Mouse (Mus musculus) testis, adult 2 months (tissue): ENCODE results near the gene Miga1. TPM values are rescaled to one million over a fixed set of nuclear protein-coding genes. Genes with fewer than 3 reads are reported as not detected.
"Not testable (repeated sequence)": the region's sequence is repeated elsewhere in the genome, so short reads cannot be mapped to it uniquely, and the experiment has no call there.

ENCODE experiments used
- H3K27ac ChIP-seq: fragments of 200-500 bp; 2 replicates; pipeline ENCODE4 v1.5.1; 2012; ENCODE audit warnings: low read depth, low read length; ENCODE audit not compliant: control insufficient read depth, insufficient read depth
- H3K27me3 ChIP-seq: fragments of 200-500 bp; 2 replicates; pipeline ENCODE4 v1.6.1; 2012; ENCODE audit warnings: mild to moderate bottlenecking, low read length, moderate library complexity; ENCODE audit not compliant: control insufficient read depth, insufficient read depth
- H3K36me3 ChIP-seq: fragments of 200-500 bp; 2 replicates; pipeline ENCODE4 v1.6.1; 2012; ENCODE audit warnings: mild to moderate bottlenecking, low read length; ENCODE audit not compliant: control insufficient read depth, insufficient read depth
- H3K4me1 ChIP-seq: fragments of 200-500 bp; 2 replicates; pipeline ENCODE4 v1.6.1; 2012; ENCODE audit warnings: low read length; ENCODE audit not compliant: control insufficient read depth, insufficient read depth
- H3K4me3 ChIP-seq: fragments of 200-500 bp; 2 replicates; pipeline ENCODE4 v1.5.1; 2012; ENCODE audit warnings: low read depth, mild to moderate bottlenecking, low read length, moderate library complexity, mixed read lengths; ENCODE audit not compliant: control insufficient read depth
- CTCF ChIP-seq: fragments of 200-500 bp; IDR thresholded peaks from 2 replicates; pipeline ENCODE4 v1.5.1; 2012; ENCODE audit warnings: low read depth, mild to moderate bottlenecking, inconsistent platforms, low read length, moderate library complexity; ENCODE audit not compliant: control insufficient read depth, insufficient read depth, insufficient replicate concordance
- POLR2A ChIP-seq: fragments of 200-500 bp; IDR thresholded peaks from 2 replicates; pipeline ENCODE4 v1.6.1; 2012; ENCODE audit warnings: low read depth, mild to moderate bottlenecking, inconsistent platforms, low read length, moderate library complexity; ENCODE audit not compliant: control insufficient read depth
- polyA plus RNA-seq: library from polyadenylated mRNA; depleted of rRNA; stranded (reverse); fragments of >200 nt; gene quantifications from 2 replicates; pipeline ENCODE4 v1.2.3, GENCODE M21; 2012

Miga1 gene
- polyA plus RNA-seq, 1 experiment = 3.6 TPM

DNA sequence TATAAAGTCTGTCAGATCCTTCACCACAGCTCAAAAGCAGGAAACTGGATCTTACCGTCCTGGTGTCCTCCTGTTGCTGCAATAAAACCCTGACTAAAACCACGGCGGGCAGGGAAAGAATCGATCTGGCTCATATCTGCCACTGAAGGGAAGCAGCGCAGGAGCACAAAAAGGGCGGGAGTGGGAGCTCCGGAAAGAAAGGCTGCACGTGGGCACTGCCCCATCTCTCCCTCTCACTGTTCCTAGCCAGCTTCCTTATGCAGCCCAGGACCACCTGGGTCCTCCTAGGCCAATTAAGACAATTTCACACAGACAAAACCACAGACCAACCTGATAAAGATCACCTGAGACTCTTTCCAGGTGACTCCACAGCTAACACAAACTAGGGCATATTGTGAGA is 78.8 kb downstream of the Miga1 start:
- peaks cover 15% of the 10 kb centered on the region for H3K4me1 ChIP-seq
- no peak overlapping the region for H3K4me3 ChIP-seq
- no peak overlapping the region for H3K27ac ChIP-seq
- H3K27me3 ChIP-seq = no peaks in the 10 kb centered on the region
- H3K36me3 ChIP-seq = no peaks in the 10 kb centered on the region
- TF ChIP-seq CTCF (no peak), POLR2A (no peak)

DNA sequence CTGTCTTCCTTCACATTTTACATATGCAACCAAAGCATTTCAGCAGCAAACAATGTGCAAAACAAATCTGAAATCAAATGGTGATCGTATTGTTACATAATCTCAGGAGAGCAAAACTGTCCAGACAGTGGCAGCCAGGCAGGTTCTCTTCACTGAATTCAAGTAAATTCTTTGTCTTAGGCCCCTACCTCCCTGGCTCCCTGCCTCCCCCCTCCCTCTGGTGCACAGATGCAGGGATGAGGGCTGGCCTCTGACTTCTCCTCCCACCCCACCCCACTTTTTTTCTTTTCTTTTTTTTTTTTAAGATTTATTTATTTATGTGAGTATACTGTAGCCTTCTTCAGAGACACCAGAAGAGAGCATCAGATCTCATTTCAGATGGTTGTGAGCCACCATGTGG is 79.8 kb downstream of the Miga1 start:
- H3K27ac ChIP-seq = no peak overlapping the region

DNA sequence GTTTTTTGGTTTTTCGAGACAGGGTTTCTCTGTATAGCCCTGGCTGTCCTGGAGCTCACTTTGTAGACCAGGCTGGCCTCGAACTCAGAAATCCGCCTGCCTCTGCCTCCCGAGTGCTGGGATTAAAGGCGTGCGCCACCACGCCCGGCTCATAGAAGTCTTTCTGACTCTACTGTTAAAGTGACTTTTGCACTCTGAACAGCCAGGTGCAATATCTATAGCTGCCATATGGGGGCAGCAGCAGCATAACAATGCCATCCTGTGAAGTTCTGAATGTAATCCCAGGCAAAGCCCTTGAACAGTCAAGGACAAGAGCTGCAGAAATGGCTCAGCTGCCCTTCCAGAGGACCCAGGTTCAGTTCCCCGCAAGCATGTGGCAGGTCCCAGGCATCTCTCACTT is 80.8 kb downstream of the Miga1 start:
- H3K4me1 ChIP-seq, H3K27me3 ChIP-seq, H3K36me3 ChIP-seq, H3K27ac ChIP-seq, H3K4me3 ChIP-seq: not testable (repeated sequence)
- peak; percentile 13; the same call in 1 of the 2 replicates for TF ChIP-seq CTCF

More for the DNA sequence above, 79.8 kb downstream of the Miga1 start:
- H3K4me1 ChIP-seq = peaks cover 7% of the 10 kb centered on the region
- H3K27me3 ChIP-seq = no peaks in the 10 kb centered on the region
- no peak overlapping the region for H3K4me3 ChIP-seq
- no peaks in the 10 kb centered on the region for H3K36me3 ChIP-seq
- TF ChIP-seq CTCF (no peak), POLR2A (no peak)

DNA sequence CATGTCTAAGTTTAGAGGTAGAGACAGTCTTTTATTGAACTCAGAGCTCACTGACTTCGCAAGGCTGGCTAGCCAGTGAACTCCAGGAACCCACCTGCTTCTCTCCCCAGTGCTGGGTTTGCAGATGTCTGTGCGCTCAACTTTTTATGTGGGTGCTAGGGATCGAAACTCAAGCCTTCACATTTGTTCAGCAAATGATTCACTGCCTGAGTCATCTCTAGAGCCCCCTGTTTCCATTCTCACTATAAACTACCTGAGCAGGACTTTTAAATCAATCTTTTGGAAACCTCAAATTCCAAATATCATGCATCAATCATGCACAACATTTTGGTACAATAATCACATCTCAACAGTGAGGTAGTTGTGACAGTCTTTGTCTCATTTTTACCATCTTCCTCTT is 82.7 kb downstream of the Miga1 start:
- Histone ChIP-seq H3K27ac (no peak overlapping the region), H3K27me3 (no peaks in the 10 kb centered on the region), H3K4me1 (no peaks in the 10 kb centered on the region), H3K4me3 (no peak overlapping the region), H3K36me3 (no peaks in the 10 kb centered on the region)
- TF ChIP-seq POLR2A (no peak), CTCF (no peak)

DNA sequence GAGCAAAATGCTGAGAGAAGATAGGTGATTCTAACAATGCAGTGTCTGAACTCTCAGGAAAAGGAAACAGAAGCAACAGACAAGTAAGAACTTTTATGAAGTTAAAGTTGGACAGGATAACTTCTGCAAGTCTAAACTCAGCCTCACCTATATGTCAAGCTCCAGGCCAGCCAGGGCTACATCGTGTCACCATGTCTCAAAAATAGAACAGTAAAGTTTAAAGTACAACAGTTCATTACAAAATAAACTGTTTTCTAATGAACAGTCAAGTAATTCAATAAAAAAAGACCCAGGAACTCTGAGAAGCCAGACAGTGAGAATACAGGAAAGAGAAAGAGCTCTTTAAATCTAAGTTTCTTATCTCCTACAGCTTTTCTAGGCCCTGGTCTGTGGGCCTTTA is 89.7 kb downstream of the Miga1 start:
- no peak for TF ChIP-seq POLR2A
- no peak for TF ChIP-seq CTCF
- no peaks in the 10 kb centered on the region; the same call in 1 of the 2 replicates for H3K36me3 ChIP-seq
- no peak overlapping the region for H3K4me3 ChIP-seq
- H3K4me1 ChIP-seq = no peaks in the 10 kb centered on the region
- H3K27ac ChIP-seq = no peak overlapping the region
- H3K27me3 ChIP-seq = no peaks in the 10 kb centered on the region

DNA sequence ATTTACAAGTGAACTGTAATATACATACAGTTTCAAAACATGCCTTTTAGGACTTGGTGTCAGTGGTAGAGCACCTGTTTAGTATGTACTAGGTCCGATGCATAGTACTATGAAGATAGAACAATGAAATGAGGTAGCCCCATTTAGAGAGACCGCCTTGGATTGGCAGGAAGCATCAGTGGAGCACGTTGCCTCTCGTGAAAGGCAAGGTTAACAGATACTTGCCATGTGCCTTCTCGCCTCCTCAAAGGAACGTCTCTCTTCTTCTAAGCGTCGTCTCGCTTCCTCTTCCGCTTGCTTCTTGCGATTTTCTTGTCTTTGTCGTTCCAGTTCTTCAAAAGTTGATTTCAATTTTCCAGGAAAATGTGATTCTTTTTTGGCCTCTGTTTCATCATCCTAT is 92.5 kb downstream of the Miga1 start:
- Histone ChIP-seq H3K4me1 (no peaks in the 10 kb centered on the region), H3K4me3 (no peak overlapping the region), H3K27me3 (no peaks in the 10 kb centered on the region), H3K27ac (no peak overlapping the region), H3K36me3 (no peaks in the 10 kb centered on the region; the same call in 1 of the 2 replicates)
- no peak for TF ChIP-seq CTCF
- TF ChIP-seq POLR2A = no peak

DNA sequence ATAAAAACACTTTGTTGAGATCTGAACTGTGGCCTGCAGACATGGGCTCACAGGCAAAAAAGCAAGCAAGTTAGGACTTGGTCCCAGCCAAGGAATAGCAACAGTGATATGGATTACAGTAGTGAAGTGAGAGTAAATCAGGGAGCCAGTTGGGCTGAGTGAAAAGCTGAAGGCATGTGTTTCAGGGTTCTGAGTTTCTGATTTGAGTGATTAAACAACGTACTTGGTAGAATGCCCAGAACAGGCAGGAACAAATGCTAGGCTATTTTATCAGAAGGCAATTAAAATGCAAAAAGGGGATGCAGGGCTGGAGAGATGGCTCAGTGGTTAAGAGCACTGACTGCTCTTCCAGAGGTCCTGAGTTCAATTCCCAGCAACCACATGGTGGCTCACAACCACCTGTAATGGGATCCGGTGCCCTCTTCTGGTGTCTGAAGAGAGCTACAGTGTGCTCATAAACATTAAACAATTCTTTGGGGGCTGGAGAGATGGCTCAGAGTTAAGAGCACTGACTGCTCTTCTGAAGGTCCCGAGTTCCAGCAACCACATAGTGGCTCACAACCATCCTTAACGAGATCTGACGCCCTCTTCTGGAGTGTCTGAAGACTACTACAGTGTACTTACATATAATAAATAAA is 94.8 kb downstream of the Miga1 start:
- H3K36me3 ChIP-seq = no peaks in the 10 kb centered on the region
- H3K27ac ChIP-seq = no peak overlapping the region
- H3K4me3 ChIP-seq = no peak overlapping the region
- H3K27me3 ChIP-seq = no peaks in the 10 kb centered on the region
- TF ChIP-seq POLR2A = no peak
- H3K4me1 ChIP-seq = no peaks in the 10 kb centered on the region

DNA sequence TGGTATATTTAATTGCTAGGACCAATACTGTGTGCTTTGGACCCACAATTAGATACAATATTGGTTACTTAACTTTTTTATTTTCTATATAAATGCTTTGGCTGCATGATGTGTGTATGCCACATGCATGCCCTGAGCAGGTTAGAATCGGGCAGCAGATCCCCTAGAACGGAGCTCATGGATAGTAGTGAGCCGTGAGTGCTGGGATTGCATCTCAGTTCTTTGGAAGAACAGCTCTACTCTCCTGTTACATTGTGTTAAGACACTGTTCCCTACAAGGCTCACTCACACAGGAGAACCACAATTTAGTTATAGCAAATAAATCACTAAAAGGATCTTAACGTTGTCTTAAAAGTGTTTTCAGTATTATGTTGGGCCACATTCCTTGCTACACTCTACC is 96.9 kb downstream of the Miga1 start:
- Histone ChIP-seq H3K27ac (no peak overlapping the region), H3K4me3 (no peak overlapping the region), H3K27me3 (no peaks in the 10 kb centered on the region), H3K36me3 (no peaks in the 10 kb centered on the region), H3K4me1 (no peaks in the 10 kb centered on the region)
- no peak for TF ChIP-seq CTCF
- no peak for TF ChIP-seq POLR2A
